Mouse (Mus musculus): Measurements from ENCODE around the gene Hoxd9.

DNA sequence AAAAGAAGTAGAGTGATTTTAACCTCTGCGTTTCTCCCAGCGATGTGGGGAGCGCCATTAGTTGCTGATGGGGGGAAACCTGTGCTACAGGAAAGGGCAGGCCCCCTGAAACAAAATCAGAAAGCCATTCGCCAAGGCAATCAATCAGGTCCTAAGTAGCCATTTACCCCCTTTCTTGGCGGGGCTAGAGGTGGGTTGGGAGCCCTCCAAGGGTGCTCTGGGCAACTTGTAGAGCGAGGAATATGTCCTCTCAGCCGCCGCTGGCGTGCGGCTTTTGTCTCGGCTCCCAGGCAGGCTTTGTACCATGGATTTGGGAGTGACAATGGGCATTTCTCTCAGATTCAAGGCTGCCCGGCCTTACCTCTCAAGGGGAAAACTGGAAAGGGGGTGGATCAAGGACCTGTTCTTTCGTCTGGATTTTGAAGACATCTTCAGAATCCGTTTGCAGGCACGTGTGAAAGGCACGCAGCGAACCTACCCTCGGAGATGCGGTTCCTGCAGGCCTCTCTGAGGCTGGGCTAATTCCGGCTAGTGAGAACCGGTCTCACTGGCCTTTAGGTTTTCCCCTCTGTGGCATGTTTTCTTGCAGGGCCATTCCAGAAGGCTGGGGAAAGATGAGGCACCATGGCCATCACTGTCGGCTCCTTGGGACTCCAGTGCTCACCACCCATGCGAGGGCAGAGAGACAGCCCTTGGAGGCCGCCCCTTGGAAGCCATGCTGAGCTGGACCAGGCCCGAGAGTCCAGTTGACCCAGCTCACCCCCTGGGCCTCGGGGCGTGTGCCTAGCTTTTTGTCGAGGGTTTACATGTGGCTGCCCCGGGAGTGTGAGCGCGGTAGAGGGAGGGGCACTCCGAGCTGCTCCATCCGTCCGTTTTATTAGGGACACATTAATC, 838 bp upstream of the Hoxd9 start:
- TF ChIP-seq CTCF (IDR thresholded peaks at IDR 0.05; ENCODE audit: extremely low read depth, insufficient read depth, low read length) (no peak), POLR2A (IDR thresholded peaks at IDR 0.05; ENCODE audit: extremely low read depth, insufficient read depth, low read length) (no peak)

Data from cortical plate, adult 2 months (tissue).